Mouse (Mus musculus) olfactory bulb, adult 2 months (tissue): Measurements from ENCODE around the gene Stk25.

Experiments used
- CTCF ChIP-seq: fragments of 200-500 bp; IDR thresholded peaks from 2 replicates; pipeline ENCODE4 v1.5.1; 2012; ENCODE audit warnings: low read depth, mild to moderate bottlenecking, low read length, moderate library complexity; ENCODE audit not compliant: insufficient read depth
- POLR2A ChIP-seq: fragments of 200-500 bp; IDR thresholded peaks from 2 replicates; pipeline ENCODE4 v1.6.1; 2012; ENCODE audit warnings: mild to moderate bottlenecking, low read depth, low read length, moderate library complexity; ENCODE audit not compliant: insufficient read depth

DNA sequence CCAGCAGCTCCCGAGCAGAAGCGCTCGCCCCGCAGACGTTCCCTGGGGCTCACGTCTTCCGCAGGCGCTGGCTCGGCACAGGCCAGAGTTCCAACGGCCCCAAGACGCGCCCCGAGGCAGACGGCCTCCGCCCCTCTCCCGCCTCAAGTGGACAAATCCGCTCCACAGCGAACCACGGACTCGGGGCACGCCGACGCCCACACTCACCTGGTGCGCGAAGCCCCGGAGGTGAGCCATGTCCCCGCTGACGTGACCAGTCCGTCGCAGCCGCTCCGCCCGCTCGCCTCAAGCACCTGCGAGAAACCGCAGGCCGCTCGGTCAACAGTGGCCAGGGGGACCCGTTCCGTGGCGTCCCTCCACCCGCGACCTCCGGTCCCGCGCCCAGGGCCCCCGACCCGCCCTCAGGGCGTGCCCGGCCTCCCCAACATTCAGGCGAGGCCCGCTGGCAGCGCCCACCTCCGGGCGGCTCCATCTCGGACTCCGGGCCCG is 23.3 kb downstream of the Stk25 start:
- TF ChIP-seq CTCF (no peak), POLR2A (no peak)
